ENCODE assay signal across 8 mouse cellular contexts in genomic region chr14:18238750-18239731, GRCm38 (mm10). TPM values are rescaled to one million over a fixed set of nuclear protein-coding genes. Genes with fewer than 3 reads are reported as not detected.
A peak's percentile ranks its signal among the peaks of the same experiment; 100 is the strongest.
DNase-seq lines count a peak whose midpoint lies in the region; ATAC-seq lines count a peak whose summit lies in the region.

Gene Nr1d2 (minus strand): TSS chr14:18239127.

- peak within 1 kb of the TSS; percentile 81 for H3K4me3 ChIP-seq in forebrain, embryonic 14.5 days (ENCODE audit: low read depth, low read length)
- peak within 1 kb of the TSS; percentile 98 for H3K4me3 ChIP-seq in neural tube, embryonic 15.5 days (replicated peaks)

- peak; percentile 87 for ATAC-seq in forebrain, embryonic 14.5 days
- ATAC-seq in neural tube, embryonic 15.5 days (ENCODE audit: low FRiP score), result peak; percentile 93

- H3K4me1 ChIP-seq in forebrain, embryonic 14.5 days (ENCODE audit: control insufficient read depth, insufficient read depth, low read length), result no peaks in the 10 kb centered on the region
- H3K4me1 ChIP-seq in neural tube, embryonic 15.5 days, result peaks cover 4% of the 10 kb centered on the region; the same call in 1 of the 2 replicates

- H3K4me2 ChIP-seq in forebrain, embryonic 14.5 days (ENCODE audit: low read length), result peak within 1 kb of the TSS; percentile 78
- H3K4me2 ChIP-seq in neural tube, embryonic 15.5 days, result peak within 1 kb of the TSS; percentile 74

- H3K9ac ChIP-seq in forebrain, embryonic 14.5 days (ENCODE audit: low read length), result peak within 1 kb of the TSS; percentile 65
- peak within 1 kb of the TSS; percentile 69 for H3K9ac ChIP-seq in neural tube, embryonic 15.5 days (replicated peaks)

- H3K36me3 ChIP-seq in forebrain, embryonic 14.5 days (ENCODE audit: control insufficient read depth, insufficient read depth, low read length), result no peaks in the 10 kb centered on the region
- no peaks in the 10 kb centered on the region for H3K36me3 ChIP-seq in neural tube, embryonic 15.5 days

- peak within 1 kb of the TSS; percentile 78 for H3K27ac ChIP-seq in forebrain, embryonic 14.5 days (ENCODE audit: low read depth, low read length)
- peak within 1 kb of the TSS; percentile 88 for H3K27ac ChIP-seq in neural tube, embryonic 15.5 days (replicated peaks)

- intact Hi-C loops in heart, postnatal 14 days (cut with DNase I), result loop anchor here (2.0 to 10.0 kb wide), 2 partner anchors 32 to 656 kb away; partner anchors contain the start of genes Nkiras1, Rpl15 and Ube2e2

- 1% methylated on average over 61 of the region's 66 CpGs for WGBS in forebrain, embryonic 14.5 days
- under 1% methylated on average over 50 of the region's 66 CpGs for WGBS in neural tube, embryonic 15.5 days

- no peaks in the 10 kb centered on the region for H3K27me3 ChIP-seq in forebrain, embryonic 14.5 days (replicated peaks; ENCODE audit: control insufficient read depth, insufficient read depth, low read length)
- H3K27me3 ChIP-seq in neural tube, embryonic 15.5 days (replicated peaks), result no peaks in the 10 kb centered on the region

- no peaks in the 10 kb centered on the region for H3K9me3 ChIP-seq in forebrain, embryonic 14.5 days (replicated peaks; ENCODE audit: control insufficient read depth, low read length)
- H3K9me3 ChIP-seq in neural tube, embryonic 15.5 days (replicated peaks), result no peaks in the 10 kb centered on the region

- peak; percentile 99 for DNase-seq in ES-CJ7 (ENCODE audit: low read depth, low spot score)
- DNase-seq in cerebellum, adult 11 months, result peak; percentile 100
- peak; percentile 97 for DNase-seq in forebrain, embryonic 14.5 days (ENCODE audit: low spot score)
- peak; percentile 98 to 99 for DNase-seq in heart, postnatal 14 days
- DNase-seq in layer of hippocampus, adult 11-12 months (ENCODE audit: low spot score), result peak; percentile 99
- peak; percentile 100 for DNase-seq in lung, adult 18-20 months
- DNase-seq in testis, postnatal 14 days (ENCODE audit: low spot score), result peak; percentile 100

RNA-seq across cellular contexts. Expression of gene Nr1d2, which starts in this region (rescaled TPM):
- 6.7 and 7.1 TPM in 2 replicates for polyA plus RNA-seq in forebrain, embryonic 14.5 days (2014; fragmentation: Nextera tagmentation; extraction: Ambion mirVana)
- 10 to 100 TPM; 56.8 to 60.5 TPM for total RNA-seq in heart, postnatal 14 days (2021)
- 5.6 and 6.1 TPM in 2 replicates for polyA plus RNA-seq in neural tube, embryonic 15.5 days (2015; fragmentation: Nextera tagmentation; extraction: Ambion mirVana)

Comparison
In these comparisons a context has a peak if more than half of its experiments do, and no peak if none do; other contexts are left out.
1. Peak in every context shown above with its lines: DNase-seq, ATAC-seq, H3K4me3 ChIP-seq and H3K27ac ChIP-seq.